Mouse (Mus musculus) heart, embryonic 16.5 days (tissue): ENCODE results near the gene Col6a3. TPM values are rescaled to one million over a fixed set of nuclear protein-coding genes. Genes with fewer than 3 reads are reported as not detected.

Experiments
- ATAC-seq: fragments of 200-750 bp; cut with Nextera tagmentation; replicated peaks from 2 replicates; pipeline ENCODE4 v1.8.0; 2017; ENCODE audit warnings: moderate number of reproducible peaks; ENCODE audit not compliant: insufficient read depth, low FRiP score; ENCODE audit errors: extremely low read depth
- H3K27ac ChIP-seq: fragments of 300-500 bp; sonication (generic); 2 replicates; pipeline ENCODE4 v1.5.1; 2014; ENCODE audit warnings: mild to moderate bottlenecking, low read length, control low read depth, moderate library complexity
- H3K27me3 ChIP-seq: fragments of 300-500 bp; sonication (generic); 2 replicates; pipeline ENCODE4 v1.6.1; 2014; ENCODE audit warnings: low read length, mixed read lengths; ENCODE audit not compliant: control insufficient read depth, insufficient read depth
- H3K36me3 ChIP-seq: fragments of 300-500 bp; sonication (generic); 2 replicates; pipeline ENCODE4 v1.6.1; 2014; ENCODE audit not compliant: control insufficient read depth, insufficient read depth
- H3K4me1 ChIP-seq: fragments of 300-500 bp; sonication (generic); 2 replicates; pipeline ENCODE4 v1.6.1; 2014; ENCODE audit warnings: low read length, mixed read lengths; ENCODE audit not compliant: control insufficient read depth, insufficient read depth
- H3K4me2 ChIP-seq: fragments of 300-500 bp; sonication (generic); 2 replicates; pipeline ENCODE4 v1.6.1; 2014; ENCODE audit warnings: low read depth, mild to moderate bottlenecking, control low read depth, low read length
- H3K4me3 ChIP-seq: fragments of 300-500 bp; sonication (generic); 2 replicates; pipeline ENCODE4 v1.5.1; 2014; ENCODE audit warnings: mild to moderate bottlenecking, control low read depth, low read length
- H3K9ac ChIP-seq: fragments of 300-500 bp; sonication (generic); 2 replicates; pipeline ENCODE4 v1.6.1; 2014; ENCODE audit warnings: low read length, control low read depth
- H3K9me3 ChIP-seq: fragments of 300-500 bp; sonication (generic); replicated peaks from 2 replicates; pipeline ENCODE4 v1.6.1; 2016; ENCODE audit warnings: low read length; ENCODE audit not compliant: control insufficient read depth
- WGBS: fragments of 180-500 bp; shearing (Covaris S2); extraction: QIAGEN DNeasy Blood & Tissue Kit; methylation state at CpG from one replicate; pipeline ENCODE4 v1.1.7; 2014; 5-methylcytosine and 5-hydroxymethylcytosine counted together
- polyA plus RNA-seq: library from polyadenylated mRNA; unstranded; fragments of >200 nt; fragmentation: Nextera tagmentation; extraction: Ambion mirVana; gene quantifications from 2 replicates; pipeline ENCODE4 v1.2.1, GENCODE M21; 2015

Gene Col6a3
- polyA plus RNA-seq, 1 experiment from 2014 or later = 29.4 TPM

- no peaks in the 10 kb centered on the region for H3K9me3 ChIP-seq
Observed at GRCm38 (mm10) chr1:90808930-90809329, 34.8 kb downstream of the Col6a3 start.

GRCm38 (mm10) chr1:90803104-90803503 lies 40.7 kb downstream of the Col6a3 start:
- Histone ChIP-seq H3K27ac (no peak overlapping the region), H3K9ac (no peak overlapping the region), H3K36me3 (peaks cover 5% of the 10 kb centered on the region), H3K4me2 (no peak overlapping the region), H3K4me1 (no peaks in the 10 kb centered on the region), H3K27me3 (no peaks in the 10 kb centered on the region), H3K9me3 (no peaks in the 10 kb centered on the region), H3K4me3 (no peak overlapping the region)
- 87% methylated on average over 4 of the region's 4 CpGs for WGBS
- no peak for ATAC-seq

More at GRCm38 (mm10) chr1:90808930-90809329, 34.8 kb downstream of the Col6a3 start:
- Histone ChIP-seq H3K9ac (no peak overlapping the region), H3K36me3 (peaks cover under 1% of the 10 kb centered on the region), H3K27me3 (peaks cover 8% of the 10 kb centered on the region; the same call in 1 of the 2 replicates), H3K27ac (no peak overlapping the region), H3K4me3 (no peak overlapping the region), H3K4me2 (no peak overlapping the region), H3K4me1 (no peaks in the 10 kb centered on the region)
- no peak for ATAC-seq
- WGBS = 72% methylated on average over 9 of the region's 9 CpGs

GRCm38 (mm10) chr1:90801067-90801466 lies 42.7 kb downstream of the Col6a3 start:
- no peak for ATAC-seq
- H3K4me2 ChIP-seq = no peak overlapping the region
- no peaks in the 10 kb centered on the region for H3K9me3 ChIP-seq
- no peaks in the 10 kb centered on the region for H3K27me3 ChIP-seq
- H3K4me1 ChIP-seq = peaks cover 8% of the 10 kb centered on the region
- H3K36me3 ChIP-seq = peaks cover 5% of the 10 kb centered on the region
- H3K9ac ChIP-seq = no peak overlapping the region
- no peak overlapping the region for H3K4me3 ChIP-seq
- 60% methylated on average over 13 of the region's 13 CpGs for WGBS
- H3K27ac ChIP-seq = no peak overlapping the region

DNA sequence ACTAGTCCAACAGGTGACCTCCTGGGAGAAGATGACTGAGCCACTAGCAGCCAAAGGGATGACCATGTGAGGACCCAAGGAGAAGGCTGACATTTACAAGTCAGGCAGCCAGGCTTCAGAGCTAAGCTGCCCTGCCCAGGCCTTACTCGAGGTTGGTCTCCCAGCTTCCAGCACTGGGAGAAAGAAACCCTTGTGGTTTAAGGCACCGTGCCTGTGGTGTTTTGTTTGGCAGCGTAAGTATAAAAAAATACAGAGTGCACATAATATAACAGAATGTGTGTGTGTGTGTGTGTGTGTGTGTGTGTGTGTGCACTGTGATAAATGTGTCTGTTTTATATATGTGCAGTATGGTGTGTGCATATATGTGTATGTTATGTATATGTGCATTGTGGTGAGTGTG lies 43.3 kb downstream of the Col6a3 start:
- Histone ChIP-seq H3K4me3 (no peak overlapping the region), H3K4me1 (peaks cover 8% of the 10 kb centered on the region), H3K27ac (no peak overlapping the region), H3K9me3 (no peaks in the 10 kb centered on the region), H3K4me2 (no peak overlapping the region), H3K36me3 (peaks cover 7% of the 10 kb centered on the region), H3K27me3 (no peaks in the 10 kb centered on the region; the same call in 1 of the 2 replicates), H3K9ac (no peak overlapping the region)
- WGBS = 70% methylated on average over 3 of the region's 3 CpGs
- no peak for ATAC-seq

- H3K27ac ChIP-seq = no peak overlapping the region
- no peaks in the 10 kb centered on the region; the same call in 1 of the 2 replicates for H3K27me3 ChIP-seq
- H3K9me3 ChIP-seq = no peaks in the 10 kb centered on the region
- H3K4me3 ChIP-seq = no peak overlapping the region
- H3K4me2 ChIP-seq = no peak overlapping the region
- H3K9ac ChIP-seq = no peak overlapping the region
- H3K36me3 ChIP-seq = peaks cover 13% of the 10 kb centered on the region
- ATAC-seq = peak; percentile 87
- peaks cover 8% of the 10 kb centered on the region for H3K4me1 ChIP-seq
- 40% methylated on average over 6 of the region's 6 CpGs for WGBS
Observed at GRCm38 (mm10) chr1:90797276-90797891, 46.4 kb downstream of the Col6a3 start.

- H3K9me3 ChIP-seq = no peaks in the 10 kb centered on the region
- H3K4me2 ChIP-seq = no peak overlapping the region
- no peak overlapping the region for H3K9ac ChIP-seq
- no peak overlapping the region for H3K4me3 ChIP-seq
- 87% methylated on average over 4 of the region's 4 CpGs for WGBS
- no peaks in the 10 kb centered on the region; the same call in 1 of the 2 replicates for H3K27me3 ChIP-seq
- no peak overlapping the region for H3K27ac ChIP-seq
- H3K4me1 ChIP-seq = peaks cover 8% of the 10 kb centered on the region
- H3K36me3 ChIP-seq = peaks cover 13% of the 10 kb centered on the region
- ATAC-seq = no peak
Observed at GRCm38 (mm10) chr1:90793368-90793767, 50.4 kb downstream of the Col6a3 start.

GRCm38 (mm10) chr1:90790925-90791324 lies 52.8 kb downstream of the Col6a3 start:
- no peak for ATAC-seq
- 95% methylated on average over 4 of the region's 4 CpGs for WGBS

GRCm38 (mm10) chr1:90789506-90789905 lies 54.3 kb downstream of the Col6a3 start:
- Histone ChIP-seq H3K4me1 (no peaks in the 10 kb centered on the region), H3K4me2 (no peak overlapping the region), H3K9ac (no peak overlapping the region), H3K4me3 (no peak overlapping the region), H3K9me3 (no peaks in the 10 kb centered on the region), H3K27me3 (no peaks in the 10 kb centered on the region), H3K36me3 (peaks cover 9% of the 10 kb centered on the region), H3K27ac (no peak overlapping the region)
- 65% methylated on average over 6 of the region's 6 CpGs for WGBS
- no peak for ATAC-seq

More at GRCm38 (mm10) chr1:90790925-90791324, 52.8 kb downstream of the Col6a3 start:
- Histone ChIP-seq H3K36me3 (peaks cover 11% of the 10 kb centered on the region), H3K4me2 (no peak overlapping the region), H3K9ac (no peak overlapping the region), H3K9me3 (no peaks in the 10 kb centered on the region), H3K27ac (no peak overlapping the region), H3K27me3 (no peaks in the 10 kb centered on the region; the same call in 1 of the 2 replicates), H3K4me3 (no peak overlapping the region), H3K4me1 (no peaks in the 10 kb centered on the region)

DNA sequence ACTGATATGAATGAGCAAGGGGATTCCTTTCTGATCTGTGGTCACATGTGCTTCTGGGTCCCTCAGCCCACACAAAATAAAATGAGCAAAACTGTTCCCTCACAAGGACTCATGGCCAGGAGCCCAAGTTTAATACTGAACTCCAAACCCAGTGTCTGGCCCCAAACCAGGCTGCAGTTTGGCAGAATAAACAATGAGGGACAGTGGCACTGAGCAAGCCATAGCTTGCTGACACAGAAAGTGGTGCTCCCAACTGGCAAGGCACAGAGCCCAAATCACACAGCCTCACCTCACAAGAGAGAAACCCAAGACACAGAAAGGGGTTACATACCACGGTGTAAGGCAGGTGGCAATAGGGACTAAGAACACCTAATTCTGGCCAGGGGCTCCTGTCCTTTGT lies 63.3 kb downstream of the Col6a3 start:
- no peak overlapping the region for H3K9ac ChIP-seq
- H3K4me3 ChIP-seq = no peak overlapping the region
- 80% methylated on average over 1 of the region's 1 CpGs for WGBS
- no peak overlapping the region for H3K27ac ChIP-seq
- no peak for ATAC-seq
- no peaks in the 10 kb centered on the region for H3K9me3 ChIP-seq
- H3K4me1 ChIP-seq = peaks cover 1% of the 10 kb centered on the region; the same call in 1 of the 2 replicates
- no peaks in the 10 kb centered on the region for H3K36me3 ChIP-seq
- H3K4me2 ChIP-seq = no peak overlapping the region
- H3K27me3 ChIP-seq = no peaks in the 10 kb centered on the region
